Mouse (Mus musculus): ENCODE results near the gene H2-Ob. TPM values are rescaled to one million over a fixed set of nuclear protein-coding genes. Genes with fewer than 3 reads are reported as not detected.

Gene H2-Ob
- polyA plus RNA-seq, 1 experiment = 72.2 TPM

DNA sequence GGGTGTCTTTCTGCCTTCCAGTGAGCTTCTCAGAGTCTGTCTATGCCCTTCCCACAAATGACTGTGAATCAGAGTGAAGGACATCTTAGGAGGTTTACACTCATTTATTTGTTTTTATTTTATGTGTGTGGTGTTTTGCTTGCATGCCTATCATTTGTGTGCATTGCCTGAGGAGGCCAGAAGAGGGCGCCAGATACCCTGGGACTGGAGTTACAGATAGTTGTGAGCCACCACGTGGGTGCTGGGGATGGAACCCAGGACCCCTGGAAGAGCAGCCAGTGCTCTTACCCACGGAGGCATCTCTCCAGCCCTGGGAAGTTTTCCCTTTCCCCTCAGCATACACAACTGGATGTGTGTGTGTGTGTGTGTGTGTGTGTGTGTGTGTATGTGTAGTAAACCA, 29.0 kb upstream of the H2-Ob start:
- 64% methylated on average over 3 of the region's 3 CpGs for WGBS
- H3K4me3 ChIP-seq (replicated peaks; ENCODE audit: control insufficient read depth, low read depth, low read length) = no peak overlapping the region
- no peak overlapping the region for H3K27ac ChIP-seq (ENCODE audit: control insufficient read depth, insufficient read depth, low read depth, low read length, poor library complexity)
- peak; percentile 64 for TF ChIP-seq CTCF (IDR thresholded peaks at IDR 0.05; ENCODE audit: control insufficient read depth, insufficient read depth, low read length)
- TF ChIP-seq POLR2A (IDR thresholded peaks at IDR 0.05; ENCODE audit: borderline replicate concordance, control insufficient read depth, low read depth, low read length) = no peak
- H3K4me1 ChIP-seq (ENCODE audit: control insufficient read depth, insufficient read depth, low read length) = peaks cover 10% of the 10 kb centered on the region; the same call in 1 of the 2 replicates

DNA sequence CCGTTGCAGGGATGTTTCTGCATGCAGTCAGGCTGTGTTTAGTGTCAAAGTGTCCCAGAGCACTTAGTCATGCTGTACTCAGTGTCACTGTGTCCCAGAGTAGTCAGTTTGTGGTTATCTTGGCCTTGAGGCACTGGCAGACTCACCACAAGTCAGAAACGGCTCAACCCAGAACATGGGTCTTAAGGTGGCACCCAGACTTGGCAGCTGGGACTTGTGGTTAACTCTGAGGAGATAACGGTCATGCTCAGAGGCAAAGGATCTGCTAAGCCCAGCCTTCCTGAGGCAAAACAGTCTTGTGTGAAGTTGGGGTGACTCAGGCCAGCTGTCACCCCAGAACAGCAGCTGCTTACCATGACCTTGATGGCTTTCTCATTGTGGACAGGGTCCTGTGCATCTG, 28.1 kb upstream of the H2-Ob start:
- peaks cover 10% of the 10 kb centered on the region; the same call in 1 of the 2 replicates for H3K4me1 ChIP-seq (ENCODE audit: control insufficient read depth, insufficient read depth, low read length)
- peak overlapping the region; percentile 50 for H3K27ac ChIP-seq (ENCODE audit: control insufficient read depth, insufficient read depth, low read depth, low read length, poor library complexity)
- whole genome bisulfite sequencing = 5% methylated on average over 3 of the region's 3 CpGs
- H3K4me3 ChIP-seq (replicated peaks; ENCODE audit: control insufficient read depth, low read depth, low read length) = no peak overlapping the region
- no peak for TF ChIP-seq CTCF (IDR thresholded peaks at IDR 0.05; ENCODE audit: control insufficient read depth, insufficient read depth, low read length)

- Histone ChIP-seq H3K4me1 (ENCODE audit: control insufficient read depth, insufficient read depth, low read length) (peaks cover 10% of the 10 kb centered on the region; the same call in 1 of the 2 replicates), H3K27ac (ENCODE audit: control insufficient read depth, insufficient read depth, low read depth, low read length, poor library complexity) (no peak overlapping the region; the same call in 1 of the 2 replicates), H3K4me3 (replicated peaks; ENCODE audit: control insufficient read depth, low read depth, low read length) (no peak overlapping the region)
- WGBS = 34% methylated on average over 23 of the region's 23 CpGs
- TF ChIP-seq POLR2A (IDR thresholded peaks at IDR 0.05; ENCODE audit: borderline replicate concordance, control insufficient read depth, low read depth, low read length) = no peak
- no peak for TF ChIP-seq CTCF (IDR thresholded peaks at IDR 0.05; ENCODE audit: control insufficient read depth, insufficient read depth, low read length)
Measured at GRCm38 (mm10) chr17:34211746-34212365, 26.8 kb upstream of the H2-Ob start.

GRCm38 (mm10) chr17:34213936-34214335, 24.8 kb upstream of the H2-Ob start:
- Histone ChIP-seq H3K4me3 (replicated peaks; ENCODE audit: control insufficient read depth, low read depth, low read length) (no peak overlapping the region), H3K27ac (ENCODE audit: control insufficient read depth, insufficient read depth, low read depth, low read length, poor library complexity) (no peak overlapping the region), H3K4me1 (ENCODE audit: control insufficient read depth, insufficient read depth, low read length) (peaks cover 6% of the 10 kb centered on the region; the same call in 1 of the 2 replicates)
- TF ChIP-seq POLR2A (IDR thresholded peaks at IDR 0.05; ENCODE audit: borderline replicate concordance, control insufficient read depth, low read depth, low read length) (no peak), CTCF (IDR thresholded peaks at IDR 0.05; ENCODE audit: control insufficient read depth, insufficient read depth, low read length) (no peak)
- 91% methylated on average over 21 of the region's 21 CpGs for WGBS

DNA sequence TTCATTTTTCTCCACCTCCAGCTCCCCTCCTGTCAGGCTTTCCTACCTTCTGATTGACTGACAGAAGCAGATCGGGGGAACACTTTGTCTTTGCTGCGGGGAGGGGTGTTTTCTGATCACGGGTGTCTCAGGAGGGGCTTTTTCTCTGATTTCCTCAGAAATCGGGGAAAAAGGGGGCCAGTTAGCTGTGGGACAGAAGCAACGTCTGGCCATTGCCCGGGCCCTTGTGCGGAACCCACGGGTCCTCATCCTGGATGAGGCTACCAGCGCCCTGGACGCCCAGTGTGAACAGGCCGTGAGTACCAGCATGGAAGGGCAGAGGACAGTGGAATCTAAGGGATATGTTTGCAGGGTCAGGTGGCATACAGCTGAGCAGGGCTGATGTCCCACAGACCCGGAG, 23.5 kb upstream of the H2-Ob start:
- TF ChIP-seq POLR2A (IDR thresholded peaks at IDR 0.05; ENCODE audit: borderline replicate concordance, control insufficient read depth, low read depth, low read length) (no peak), CTCF (IDR thresholded peaks at IDR 0.05; ENCODE audit: control insufficient read depth, insufficient read depth, low read length) (no peak)
- H3K4me1 ChIP-seq (ENCODE audit: control insufficient read depth, insufficient read depth, low read length) = peaks cover 6% of the 10 kb centered on the region; the same call in 1 of the 2 replicates
- H3K4me3 ChIP-seq (replicated peaks; ENCODE audit: control insufficient read depth, low read depth, low read length) = no peak overlapping the region
- WGBS = 92% methylated on average over 12 of the region's 12 CpGs
- no peak overlapping the region for H3K27ac ChIP-seq (ENCODE audit: control insufficient read depth, insufficient read depth, low read depth, low read length, poor library complexity)

DNA sequence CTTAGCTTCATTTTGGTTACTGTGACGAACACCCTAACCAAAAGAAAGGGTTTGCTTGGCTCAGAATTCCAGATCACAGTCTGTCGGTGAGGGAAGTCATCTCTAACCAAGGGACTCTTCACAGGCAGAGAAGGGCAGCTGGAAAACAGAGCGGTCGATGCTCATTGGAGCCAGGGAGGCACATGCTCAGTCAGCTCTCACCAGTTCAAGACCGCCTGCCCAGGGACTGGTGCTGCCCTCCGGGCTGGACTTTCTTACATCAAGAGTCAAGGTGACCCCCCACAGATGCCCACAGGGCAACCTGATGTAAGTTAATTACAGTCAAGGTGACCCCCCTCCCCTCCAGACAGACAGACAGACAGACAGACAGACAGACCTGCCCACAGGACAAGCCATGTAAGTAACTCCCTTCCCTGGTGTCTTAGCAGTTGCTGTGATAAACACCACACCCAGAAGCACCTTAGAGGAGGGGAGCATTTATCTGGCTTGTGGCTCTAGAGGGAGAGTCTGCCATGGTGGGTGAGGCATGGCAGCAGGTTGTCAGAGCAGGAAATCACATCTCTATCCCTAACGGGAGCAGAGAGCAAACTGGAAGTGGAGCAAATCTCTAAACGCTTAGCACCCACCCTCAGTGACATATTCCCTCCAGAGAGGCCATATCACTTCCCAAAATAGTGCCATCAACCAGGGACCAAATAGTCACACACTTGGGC, 21.3 kb upstream of the H2-Ob start:
- no peaks in the 10 kb centered on the region for H3K4me1 ChIP-seq (ENCODE audit: control insufficient read depth, insufficient read depth, low read length)
- no peak for TF ChIP-seq CTCF (IDR thresholded peaks at IDR 0.05; ENCODE audit: control insufficient read depth, insufficient read depth, low read length)
- TF ChIP-seq POLR2A (IDR thresholded peaks at IDR 0.05; ENCODE audit: borderline replicate concordance, control insufficient read depth, low read depth, low read length) = no peak
- no peak overlapping the region for H3K4me3 ChIP-seq (replicated peaks; ENCODE audit: control insufficient read depth, low read depth, low read length)
- 78% methylated on average over 8 of the region's 8 CpGs for WGBS
- no peak overlapping the region for H3K27ac ChIP-seq (ENCODE audit: control insufficient read depth, insufficient read depth, low read depth, low read length, poor library complexity)

GRCm38 (mm10) chr17:34217986-34218385, 20.7 kb upstream of the H2-Ob start:
- no peak overlapping the region for H3K4me3 ChIP-seq (replicated peaks; ENCODE audit: control insufficient read depth, low read depth, low read length)
- WGBS = 79% methylated on average over 5 of the region's 5 CpGs
- no peaks in the 10 kb centered on the region for H3K4me1 ChIP-seq (ENCODE audit: control insufficient read depth, insufficient read depth, low read length)
- H3K27ac ChIP-seq (ENCODE audit: control insufficient read depth, insufficient read depth, low read depth, low read length, poor library complexity) = no peak overlapping the region
- no peak for TF ChIP-seq CTCF (IDR thresholded peaks at IDR 0.05; ENCODE audit: control insufficient read depth, insufficient read depth, low read length)
- no peak for TF ChIP-seq POLR2A (IDR thresholded peaks at IDR 0.05; ENCODE audit: borderline replicate concordance, control insufficient read depth, low read depth, low read length)

DNA sequence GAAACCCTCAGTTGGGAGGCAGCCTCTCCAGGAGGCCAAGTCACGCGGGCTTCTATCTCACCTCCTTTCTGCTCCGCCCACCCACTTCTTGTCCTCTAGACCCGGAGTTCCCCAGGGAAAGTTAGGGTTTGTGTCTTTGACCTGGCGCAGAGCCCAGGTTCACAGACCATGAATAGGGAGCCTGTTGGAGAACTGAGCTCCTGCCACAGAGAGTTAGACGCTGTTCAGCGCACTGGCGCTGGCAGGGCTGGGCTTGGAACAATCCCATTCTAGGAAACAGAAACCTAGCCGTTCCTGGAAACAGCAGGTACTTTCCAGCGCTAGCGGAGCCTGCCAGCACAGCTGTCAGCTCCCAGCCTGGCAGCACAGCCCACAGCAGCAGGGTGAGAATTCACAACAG, 20.0 kb upstream of the H2-Ob start:
- no peak for TF ChIP-seq CTCF (IDR thresholded peaks at IDR 0.05; ENCODE audit: control insufficient read depth, insufficient read depth, low read length)
- no peak for TF ChIP-seq POLR2A (IDR thresholded peaks at IDR 0.05; ENCODE audit: borderline replicate concordance, control insufficient read depth, low read depth, low read length)
- Histone ChIP-seq H3K27ac (ENCODE audit: control insufficient read depth, insufficient read depth, low read depth, low read length, poor library complexity) (no peak overlapping the region), H3K4me1 (ENCODE audit: control insufficient read depth, insufficient read depth, low read length) (no peaks in the 10 kb centered on the region), H3K4me3 (replicated peaks; ENCODE audit: control insufficient read depth, low read depth, low read length) (no peak overlapping the region)
- WGBS = 77% methylated on average over 11 of the region's 11 CpGs

All from bone marrow, adult 2 months (tissue).